Mouse (Mus musculus): ENCODE results near the gene Thumpd3. TPM values are rescaled to one million over a fixed set of nuclear protein-coding genes. Genes with fewer than 3 reads are reported as not detected.

Thumpd3 gene
- total RNA-seq (2014; rRNA removed) (50.2 and 64.7 TPM in 2 replicates), polyA plus RNA-seq (2015; fragmentation: Nextera tagmentation; extraction: Ambion mirVana) (47.7 and 48.7 TPM in 2 replicates)

DNA sequence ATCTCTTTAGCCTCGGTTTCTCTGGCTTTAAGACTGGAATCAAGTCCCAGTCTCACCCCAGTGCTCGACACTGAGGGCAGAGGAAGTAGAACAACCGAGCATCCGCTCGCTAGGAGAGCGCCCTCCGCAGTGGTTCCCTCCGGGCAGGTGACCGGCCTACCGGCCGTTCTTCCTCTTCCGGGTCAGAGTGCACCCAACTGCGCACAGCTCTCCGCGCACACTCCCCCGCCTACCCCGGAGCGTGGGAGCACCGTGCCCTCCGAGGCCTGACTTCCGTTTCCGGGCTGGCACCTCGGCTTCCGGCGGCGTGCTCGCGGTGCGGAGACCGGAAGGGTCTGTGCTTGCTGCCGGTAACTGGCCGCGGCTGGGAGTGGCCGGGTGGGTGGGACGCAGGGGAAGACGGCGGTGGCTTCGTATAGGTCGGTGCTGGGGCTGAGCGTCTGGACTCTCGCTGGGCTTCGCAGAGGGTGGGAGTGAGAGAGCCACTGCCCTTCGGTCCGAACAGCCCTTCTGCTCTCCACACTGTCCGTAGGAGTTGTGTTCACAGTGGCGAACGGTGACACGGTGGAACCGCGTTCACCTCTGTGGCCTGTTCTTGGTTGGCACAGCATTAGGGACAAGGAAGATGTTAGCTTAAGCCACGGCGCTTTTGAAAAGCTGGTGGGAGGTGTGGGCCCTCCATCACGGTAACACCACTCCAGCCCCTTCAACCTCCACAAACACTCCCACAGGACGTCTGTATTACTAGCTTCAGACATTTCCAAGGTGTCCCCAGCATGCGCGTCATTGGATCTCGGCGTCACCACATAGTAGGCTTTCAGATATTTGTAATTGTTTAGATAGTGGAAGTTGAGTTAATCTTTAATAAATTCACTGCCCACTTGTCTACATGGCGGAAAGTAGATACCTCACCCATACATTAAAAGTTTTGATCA lies at the start of gene Thumpd3:
Gene Thumpd3, plus strand, starts transcription at position 185 of the 935 bp plus-strand sequence.
- Histone ChIP-seq H3K36me3 (ENCODE audit: insufficient read depth) (peaks cover 13% of the 10 kb centered on the region), H3K9me3 (ENCODE audit: low read length) (no peaks in the 10 kb centered on the region), H3K27ac (ENCODE audit: low read depth, low read length) (peak within 1 kb of the TSS; percentile 91), H3K27me3 (ENCODE audit: insufficient read depth, low read length) (no peaks in the 10 kb centered on the region), H3K4me1 (ENCODE audit: insufficient read depth) (peaks cover 12% of the 10 kb centered on the region), H3K4me2 (ENCODE audit: low read depth) (peak within 1 kb of the TSS; percentile 91), H3K9ac (peak within 1 kb of the TSS; percentile 73), H3K4me3 (ENCODE audit: low read depth, low read length) (peak within 1 kb of the TSS; percentile 77)
- TF ChIP-seq CTCF (IDR thresholded peaks at IDR 0.05; ENCODE audit: low read depth) = peak; percentile 20; the same call in 1 of the 2 replicates
- peak; percentile 98 for DNase-seq
- ATAC-seq = peak; percentile 100
- 3% methylated on average over 59 of the region's 59 CpGs for WGBS

DNA sequence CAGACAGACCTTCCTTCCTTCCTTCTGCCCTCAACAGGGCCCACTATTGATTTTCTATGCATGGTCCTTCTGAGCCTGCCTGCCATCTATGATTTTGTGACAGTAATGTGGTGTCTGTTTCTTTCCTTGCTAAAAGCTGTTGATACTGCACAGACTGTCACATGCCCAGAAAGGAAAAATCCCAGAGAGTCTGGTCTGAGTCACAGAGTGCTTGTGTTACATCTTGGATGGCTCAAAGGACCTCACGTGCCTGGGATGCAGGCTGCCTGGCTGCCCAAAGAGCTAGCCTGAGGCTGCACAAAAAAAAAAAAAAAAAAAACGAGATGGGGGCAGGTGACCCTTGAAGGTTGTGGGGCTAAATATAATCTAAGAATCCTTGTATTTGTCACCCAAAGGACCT lies 46.8 kb upstream of the Thumpd3 start:
- DNase-seq (no peak), ATAC-seq (no peak)
- no peak overlapping the region for H3K9ac ChIP-seq

DNA sequence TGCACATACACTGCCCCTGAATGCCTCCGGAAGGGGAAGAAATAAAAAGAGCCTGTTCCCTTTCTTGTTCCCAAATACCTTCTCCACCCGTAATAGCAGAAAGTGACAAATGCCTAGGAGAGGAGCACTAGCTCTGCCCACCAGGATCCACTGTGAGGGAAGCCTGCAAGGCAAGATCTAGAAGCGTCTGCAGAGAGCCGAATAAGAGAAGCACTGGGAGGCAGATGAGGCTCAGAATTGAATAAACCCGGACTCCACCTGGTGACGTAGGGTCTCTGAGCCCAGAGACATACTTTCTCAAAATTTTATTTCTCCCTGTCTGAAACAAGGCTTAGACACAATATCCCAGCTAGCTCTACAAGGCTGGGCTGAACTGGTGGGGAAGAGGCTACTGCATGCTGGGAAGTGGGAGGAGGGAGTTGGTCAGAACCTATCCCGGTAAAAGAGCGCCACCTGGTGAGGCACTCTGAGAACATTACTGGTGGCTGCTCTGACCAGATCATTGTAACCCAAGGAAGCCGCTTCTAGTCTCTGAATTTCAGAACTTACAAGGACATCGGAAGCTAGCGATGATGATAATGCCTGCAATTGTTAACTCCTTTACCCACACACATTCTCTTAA lies 45.2 kb upstream of the Thumpd3 start:
- peak; percentile 95 for TF ChIP-seq CTCF (IDR thresholded peaks at IDR 0.05; ENCODE audit: low read depth)
- Histone ChIP-seq H3K27me3 (ENCODE audit: insufficient read depth, low read length) (no peaks in the 10 kb centered on the region), H3K9me3 (ENCODE audit: low read length) (no peaks in the 10 kb centered on the region), H3K27ac (ENCODE audit: low read depth, low read length) (no peak overlapping the region), H3K4me3 (ENCODE audit: low read depth, low read length) (no peak overlapping the region), H3K4me1 (ENCODE audit: insufficient read depth) (0 out of 2 replicates have a peak, but pooled peaks cover 4% of the 10 kb centered on the region), H3K4me2 (ENCODE audit: low read depth) (peak overlapping the region; percentile 32), H3K9ac (peak overlapping the region; percentile 19; the same call in 1 of the 2 replicates), H3K36me3 (ENCODE audit: insufficient read depth) (no peaks in the 10 kb centered on the region)
- WGBS = 31% methylated on average over 11 of the region's 11 CpGs
- ATAC-seq = peak; percentile 96
- DNase-seq = peak; percentile 93

More for the DNA sequence above, 46.8 kb upstream of the Thumpd3 start:
- H3K9me3 ChIP-seq (ENCODE audit: low read length) = no peaks in the 10 kb centered on the region
- H3K4me1 ChIP-seq (ENCODE audit: insufficient read depth) = 0 out of 2 replicates have a peak, but pooled peaks cover 4% of the 10 kb centered on the region
- H3K27me3 ChIP-seq (ENCODE audit: insufficient read depth, low read length) = no peaks in the 10 kb centered on the region
- 47% methylated on average over 2 of the region's 2 CpGs for WGBS
- no peak overlapping the region for H3K4me3 ChIP-seq (ENCODE audit: low read depth, low read length)
- no peak overlapping the region for H3K4me2 ChIP-seq (ENCODE audit: low read depth)
- no peak for TF ChIP-seq CTCF (IDR thresholded peaks at IDR 0.05; ENCODE audit: low read depth)
- H3K27ac ChIP-seq (ENCODE audit: low read depth, low read length) = no peak overlapping the region
- H3K36me3 ChIP-seq (ENCODE audit: insufficient read depth) = no peaks in the 10 kb centered on the region

DNA sequence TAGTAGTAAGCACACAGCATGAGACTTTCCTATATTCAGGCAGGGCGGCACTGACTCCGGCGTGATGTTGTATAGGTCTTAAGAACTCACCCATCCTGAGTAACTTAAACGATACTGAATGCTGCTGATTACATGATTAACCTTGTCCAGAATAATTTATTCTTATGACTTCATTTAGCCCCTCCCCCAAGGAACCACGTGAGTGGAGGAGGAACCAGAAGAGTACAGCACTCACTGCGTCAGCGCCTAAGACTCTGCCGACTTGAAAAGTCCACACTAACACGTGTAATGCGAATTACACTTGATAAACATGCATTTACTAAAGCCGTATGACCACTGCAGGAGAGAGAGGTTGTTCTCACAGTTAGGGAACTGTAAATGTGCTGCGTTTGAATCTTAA lies 44.3 kb upstream of the Thumpd3 start:
- Histone ChIP-seq H3K36me3 (ENCODE audit: insufficient read depth) (no peaks in the 10 kb centered on the region), H3K4me2 (ENCODE audit: low read depth) (no peak overlapping the region), H3K9ac (no peak overlapping the region), H3K27ac (ENCODE audit: low read depth, low read length) (no peak overlapping the region), H3K4me1 (ENCODE audit: insufficient read depth) (0 out of 2 replicates have a peak, but pooled peaks cover 4% of the 10 kb centered on the region), H3K27me3 (ENCODE audit: insufficient read depth, low read length) (no peaks in the 10 kb centered on the region), H3K4me3 (ENCODE audit: low read depth, low read length) (no peak overlapping the region), H3K9me3 (ENCODE audit: low read length) (no peaks in the 10 kb centered on the region)
- DNase-seq (no peak), ATAC-seq (no peak)
- 78% methylated on average over 12 of the region's 12 CpGs for WGBS
- no peak for TF ChIP-seq CTCF (IDR thresholded peaks at IDR 0.05; ENCODE audit: low read depth)

DNA sequence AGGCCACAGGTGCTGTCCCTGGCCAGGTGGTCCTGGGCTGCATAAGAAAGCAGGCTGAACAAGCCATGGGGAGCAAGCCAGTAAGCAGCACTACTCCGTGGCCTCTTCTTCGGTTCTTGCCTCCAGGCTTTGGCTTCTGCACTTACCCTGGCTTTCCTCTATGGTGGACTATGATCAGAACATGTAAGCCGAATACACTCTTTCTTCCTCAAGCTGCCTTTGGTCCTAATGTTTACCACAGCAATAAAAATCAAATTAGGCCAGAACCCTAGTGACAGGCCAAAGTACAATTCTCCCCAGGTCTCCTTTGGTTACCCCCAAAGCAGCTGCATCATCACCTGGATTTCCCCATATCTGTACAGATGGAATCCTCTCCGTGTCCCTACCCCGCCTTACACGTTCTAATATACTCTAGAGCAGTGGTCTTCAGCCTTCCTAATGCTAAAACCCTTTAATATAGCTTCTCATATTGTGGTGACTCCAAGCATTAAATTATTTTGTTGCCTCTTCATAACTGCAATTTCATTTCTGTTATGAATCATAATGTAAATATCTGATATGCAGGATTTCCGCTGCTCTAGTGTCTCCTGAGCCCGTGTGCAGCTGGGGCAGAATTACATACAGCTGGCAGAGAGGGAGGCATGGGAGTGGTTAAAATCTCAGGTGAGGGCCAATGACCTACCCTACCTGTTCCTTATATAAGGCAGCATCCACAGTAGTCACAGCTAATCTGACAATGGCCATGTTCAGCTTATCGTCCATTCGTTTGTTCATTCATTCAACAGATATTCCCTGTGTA lies 42.5 kb upstream of the Thumpd3 start:
- Histone ChIP-seq H3K4me1 (ENCODE audit: insufficient read depth) (0 out of 2 replicates have a peak, but pooled peaks cover 4% of the 10 kb centered on the region), H3K27me3 (ENCODE audit: insufficient read depth, low read length) (no peaks in the 10 kb centered on the region), H3K4me3 (ENCODE audit: low read depth, low read length) (no peak overlapping the region), H3K4me2 (ENCODE audit: low read depth) (no peak overlapping the region), H3K9me3 (ENCODE audit: low read length) (no peaks in the 10 kb centered on the region), H3K27ac (ENCODE audit: low read depth, low read length) (no peak overlapping the region), H3K9ac (no peak overlapping the region), H3K36me3 (ENCODE audit: insufficient read depth) (no peaks in the 10 kb centered on the region)
- 94% methylated on average over 10 of the region's 10 CpGs for WGBS
- TF ChIP-seq CTCF (IDR thresholded peaks at IDR 0.05; ENCODE audit: low read depth) = no peak
- DNase-seq (no peak), ATAC-seq (no peak)

DNA sequence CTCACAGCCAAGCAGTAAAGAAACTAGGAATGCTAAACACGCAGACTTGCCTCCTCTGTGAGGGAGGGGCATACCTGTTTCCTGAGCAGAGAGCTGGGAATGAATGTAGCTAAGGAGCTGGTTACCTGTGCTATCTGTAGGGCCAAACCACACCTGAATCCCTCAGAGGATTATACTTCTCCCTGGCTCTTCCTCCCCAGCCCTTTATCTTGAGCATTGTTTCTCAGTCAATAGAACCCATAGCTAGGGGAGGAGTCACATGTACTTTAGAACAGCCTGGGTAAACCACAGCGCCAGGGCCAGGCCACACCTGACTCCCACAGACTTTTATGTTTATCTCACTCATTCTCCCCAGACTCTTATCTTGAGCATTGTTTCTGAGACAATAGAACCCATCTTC lies 39.2 kb upstream of the Thumpd3 start:
- H3K4me1 ChIP-seq (ENCODE audit: insufficient read depth) = no peaks in the 10 kb centered on the region
- no peaks in the 10 kb centered on the region for H3K36me3 ChIP-seq (ENCODE audit: insufficient read depth)
- no peak for TF ChIP-seq CTCF (IDR thresholded peaks at IDR 0.05; ENCODE audit: low read depth)
- H3K9ac ChIP-seq = no peak overlapping the region
- ATAC-seq = no peak
- no peak overlapping the region for H3K4me2 ChIP-seq (ENCODE audit: low read depth)
- no peaks in the 10 kb centered on the region for H3K9me3 ChIP-seq (ENCODE audit: low read length)
- no peak overlapping the region for H3K27ac ChIP-seq (ENCODE audit: low read depth, low read length)
- no peak for DNase-seq
- H3K4me3 ChIP-seq (ENCODE audit: low read depth, low read length) = no peak overlapping the region
- H3K27me3 ChIP-seq (ENCODE audit: insufficient read depth, low read length) = no peaks in the 10 kb centered on the region
- WGBS = 62% methylated on average over 2 of the region's 2 CpGs

All from forebrain, postnatal 0 days (tissue).